Mouse (Mus musculus) hindlimb bud, embryonic 11.5 days (tissue): ENCODE data around the gene Rexo4.

Experiments used
- DNase-seq: peaks from one replicate; pipeline ENCODE4 v3.0.0-alpha.2; 2012; ENCODE audit warnings: low read depth, low spot score; ENCODE audit errors: extremely low spot score

The Rexo4 gene

DNA sequence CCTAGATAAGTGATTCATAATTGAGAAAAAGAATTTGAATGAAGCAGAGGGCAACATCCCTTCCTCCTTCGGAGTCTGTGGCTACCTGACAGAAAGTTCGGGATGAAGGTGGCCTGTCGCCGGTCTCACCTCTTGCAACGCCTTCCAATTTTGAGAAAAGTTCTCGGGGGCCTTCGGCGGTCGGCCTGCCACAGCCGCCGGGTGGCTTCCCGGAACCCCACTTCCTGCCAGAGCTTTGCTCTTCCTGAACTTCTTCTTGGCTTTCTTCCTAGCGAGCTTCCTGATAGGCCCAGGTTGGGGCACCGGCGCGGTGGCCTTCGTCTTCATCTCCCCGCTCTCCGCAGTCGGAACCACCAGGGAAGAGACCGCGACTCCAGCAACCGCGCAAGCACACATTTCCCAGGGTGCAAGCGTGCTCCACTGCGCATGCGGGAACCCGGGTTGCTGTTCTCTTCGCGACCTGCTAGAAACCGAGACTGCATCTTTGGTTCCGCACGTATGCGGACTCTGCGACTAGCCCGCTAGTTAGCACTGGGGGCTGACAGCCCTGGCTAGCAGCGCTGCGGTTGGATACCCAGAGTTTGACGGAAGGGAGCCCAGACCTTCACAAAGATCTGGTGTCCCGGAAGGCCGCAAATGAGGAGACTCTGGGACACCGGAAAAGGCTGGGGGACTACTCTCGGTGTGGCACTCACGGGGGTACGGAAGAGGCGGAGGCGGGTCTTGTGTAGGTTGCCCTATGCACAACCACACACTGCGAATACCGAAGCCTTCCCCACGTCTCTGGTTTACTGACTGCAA, at the start of gene Rexo4:
TSS of gene Rexo4 (minus strand) at position 464 of the 801 bp plus-strand sequence.
- DNase-seq, result peak; percentile 94

GRCm38 (mm10) chr2:27009714-27010244, 45.6 kb upstream of the Rexo4 start, which contains the start of gene Cacfd1:
Gene Cacfd1, plus strand, starts transcription at chr2:27009926.
- DNase-seq, result peak; percentile 56

DNA sequence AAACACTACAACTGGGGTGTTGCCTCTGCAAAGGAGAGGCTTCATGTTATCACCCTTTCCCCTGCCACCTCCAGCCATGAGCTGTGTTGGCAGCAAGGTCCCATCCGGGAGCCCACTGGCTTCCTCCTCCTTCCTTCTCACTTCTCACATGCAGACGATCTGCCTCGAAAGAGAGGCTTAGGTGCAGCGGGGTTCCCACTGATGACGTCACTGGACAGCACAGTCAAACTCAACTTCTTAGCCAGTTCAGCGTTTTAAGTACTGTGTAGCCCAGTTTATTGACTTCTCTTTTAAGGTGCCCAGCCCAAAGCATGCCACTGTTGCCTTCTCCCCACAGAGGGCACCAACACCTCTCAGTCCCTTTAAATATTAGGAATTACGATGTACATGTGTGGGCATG, 43.5 kb upstream of the Rexo4 start:
- DNase-seq, result no peak

DNA sequence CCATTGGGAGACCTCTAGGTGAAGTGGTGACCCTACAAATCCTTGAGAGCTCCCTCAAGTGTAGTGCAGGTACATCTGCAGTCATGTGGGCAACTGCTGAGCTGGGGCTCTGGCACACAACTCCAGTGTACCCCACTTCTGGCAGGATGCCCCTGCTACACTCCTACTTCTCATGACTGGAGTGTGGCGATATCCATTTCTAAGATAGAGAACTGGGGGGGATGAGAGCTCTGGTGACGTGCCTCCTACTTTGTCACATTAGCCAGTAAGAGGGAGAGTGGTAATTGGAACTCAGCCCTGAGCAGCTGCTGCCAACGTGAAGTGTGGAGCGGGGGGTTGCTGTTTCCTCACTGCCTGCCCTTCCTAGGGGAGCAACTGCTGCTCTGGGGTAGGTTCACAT, 42.1 kb upstream of the Rexo4 start:
- no peak for DNase-seq

DNA sequence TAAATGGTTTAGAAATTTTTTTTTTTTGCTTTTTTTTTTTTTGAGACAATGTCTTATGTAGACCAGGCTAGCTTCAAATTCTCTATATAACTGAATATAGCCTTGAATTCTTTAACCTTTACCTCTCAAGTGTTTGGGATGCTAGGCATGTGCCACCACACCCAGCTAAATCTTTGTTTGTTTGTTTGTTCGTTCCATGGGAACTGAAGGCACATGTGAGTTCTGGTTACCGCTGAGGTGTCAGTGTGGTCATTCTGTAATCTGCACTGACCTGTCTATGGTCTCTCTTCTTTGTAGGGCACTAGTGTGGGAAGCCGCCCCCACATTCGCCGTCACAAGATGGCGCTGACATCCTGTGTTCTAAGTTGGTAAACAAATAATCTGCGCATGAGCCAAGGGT, 33.8 kb upstream of the Rexo4 start:
- DNase-seq, result no peak

GRCm38 (mm10) chr2:26997498-26997897, 33.3 kb upstream of the Rexo4 start:
- no peak for DNase-seq

GRCm38 (mm10) chr2:26993936-26994335, 29.8 kb upstream of the Rexo4 start:
- DNase-seq, result no peak

- no peak for DNase-seq
Measured at GRCm38 (mm10) chr2:26984640-26985039, 20.5 kb upstream of the Rexo4 start.

DNA sequence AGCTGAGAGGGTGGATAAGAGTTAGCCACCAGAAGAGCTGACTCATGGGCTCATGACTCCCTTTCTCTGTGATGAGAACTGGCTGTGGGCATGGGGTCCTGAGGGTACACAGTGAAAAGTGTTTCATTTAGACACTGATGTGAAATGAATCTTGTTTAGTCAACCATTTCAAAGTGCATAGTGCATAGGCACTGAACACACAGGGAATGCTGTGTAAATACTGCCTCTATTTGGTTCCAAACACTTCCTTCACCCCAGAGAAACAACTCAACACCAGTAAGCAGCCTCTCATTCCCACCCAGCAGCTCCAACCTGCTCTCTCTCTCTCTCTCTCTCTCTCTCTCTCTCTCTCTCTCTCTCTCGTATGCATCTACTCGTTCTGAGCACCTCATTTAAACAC, 20.0 kb upstream of the Rexo4 start:
- no peak for DNase-seq

- DNase-seq, result no peak
Measured at GRCm38 (mm10) chr2:26980361-26980760, 16.2 kb upstream of the Rexo4 start.

DNA sequence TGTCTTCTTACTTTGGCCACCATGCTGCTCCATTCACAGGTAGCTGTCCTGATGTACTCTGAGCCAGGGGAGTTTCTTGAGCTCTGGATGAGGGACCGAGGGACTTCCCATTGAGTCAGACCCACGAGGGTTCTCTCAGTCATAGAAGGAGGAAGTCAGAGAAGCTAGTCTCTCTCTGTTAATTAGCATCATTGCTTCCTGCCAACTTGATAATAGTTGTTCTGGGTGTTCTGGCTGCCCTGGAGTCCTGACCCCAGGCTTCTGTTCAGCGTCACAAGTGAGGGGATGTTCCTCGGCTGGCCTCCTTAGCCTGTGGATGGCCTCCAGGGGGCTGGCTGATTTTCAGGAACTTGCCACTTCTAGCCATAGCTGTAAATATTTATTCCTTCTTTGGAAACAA, 9.8 kb upstream of the Rexo4 start:
- DNase-seq, result no peak

DNA sequence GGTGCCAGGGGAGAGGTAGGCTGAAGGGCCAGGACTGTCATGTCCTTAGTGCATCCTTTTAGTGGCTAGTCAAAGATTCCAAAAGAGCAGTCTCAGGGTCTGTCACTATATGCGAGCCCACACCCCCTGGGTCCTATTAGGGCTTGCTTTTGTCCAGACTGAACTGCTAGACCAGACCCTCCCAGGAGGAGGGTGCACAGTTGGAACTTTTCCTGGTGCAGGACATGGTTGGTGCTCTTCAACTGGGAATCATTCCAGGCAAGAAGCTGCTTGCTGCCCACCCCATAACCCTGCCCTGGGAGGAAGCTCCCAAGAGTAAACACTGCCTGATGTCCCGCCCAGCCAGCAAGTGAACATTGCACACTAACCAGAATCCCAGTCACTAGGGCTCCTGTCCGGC, 8.9 kb upstream of the Rexo4 start, which contains the start of gene Adamts13:
TSS of gene Adamts13 (plus strand) at position 301 of the 400 bp plus-strand sequence.
- no peak for DNase-seq

DNA sequence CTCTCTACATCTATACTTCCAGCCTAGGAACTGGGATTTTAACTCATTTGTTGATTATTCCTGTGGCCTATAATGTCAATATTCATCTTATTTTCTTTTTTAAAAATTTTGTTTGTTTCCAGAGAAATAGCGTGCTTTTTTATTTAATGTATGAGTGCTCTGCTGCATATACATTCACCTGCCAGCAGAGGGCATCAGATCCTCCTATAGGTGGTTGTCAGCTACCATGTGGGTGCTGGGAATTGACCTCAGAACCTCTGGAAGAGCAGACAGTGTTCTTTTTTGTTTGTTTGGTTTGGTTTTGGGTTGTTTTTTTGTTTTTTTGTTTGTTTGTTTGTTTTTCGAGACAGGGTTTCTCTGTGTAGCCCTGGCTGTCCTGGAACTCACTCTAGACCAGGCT, 3.1 kb upstream of the Rexo4 start:
- DNase-seq, result no peak

GRCm38 (mm10) chr2:26964724-26965370, 661 bp upstream of the Rexo4 start:
- DNase-seq, result no peak

GRCm38 (mm10) chr2:26960756-26961155, 3.4 kb downstream of the Rexo4 start:
- no peak for DNase-seq

- DNase-seq, result no peak
Measured at GRCm38 (mm10) chr2:26957488-26957859, 6.7 kb downstream of the Rexo4 start.

- no peak for DNase-seq
Measured at GRCm38 (mm10) chr2:26956811-26957487, 7.2 kb downstream of the Rexo4 start.

- DNase-seq, result no peak
Measured at GRCm38 (mm10) chr2:26954735-26955395, 9.3 kb downstream of the Rexo4 start.

DNA sequence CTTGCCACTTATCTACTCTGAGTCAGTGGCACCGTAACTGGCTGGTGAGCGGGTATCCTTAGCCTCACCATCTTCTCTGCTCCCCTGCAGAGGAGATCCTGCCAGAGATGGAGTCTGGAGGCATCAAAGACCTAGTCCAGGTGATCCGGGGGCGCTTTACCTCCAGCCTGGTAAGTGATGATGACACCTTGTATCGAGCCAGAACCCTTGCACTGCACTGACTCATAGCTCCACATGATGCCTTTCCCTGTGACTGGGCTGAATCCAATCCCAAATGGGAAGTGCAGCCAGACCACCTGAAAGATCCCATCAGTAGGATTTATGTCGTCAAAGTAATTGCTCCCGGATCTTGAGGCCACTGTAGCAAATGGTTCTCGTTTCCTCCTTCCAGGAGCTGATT, 11.3 kb downstream of the Rexo4 start:
- DNase-seq, result no peak

DNA sequence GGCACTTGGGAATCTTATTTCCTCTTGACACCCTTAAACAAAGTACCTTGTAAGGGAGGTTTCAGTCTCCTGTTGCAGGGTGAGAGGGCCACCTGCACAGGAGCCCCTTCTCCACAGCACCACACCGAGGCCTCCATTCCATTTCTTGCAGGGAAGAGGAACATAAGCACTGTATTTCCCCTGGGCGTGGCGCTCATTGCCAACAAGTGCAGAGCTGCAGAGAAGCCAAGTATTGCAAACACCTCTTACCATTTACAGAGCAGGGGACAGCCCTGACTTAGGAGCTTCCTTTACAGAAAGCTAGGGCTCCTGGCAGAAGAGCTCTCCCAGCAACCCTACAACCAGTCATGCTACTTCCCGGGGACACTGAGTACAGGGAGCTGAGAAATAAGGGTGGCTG, 12.0 kb downstream of the Rexo4 start:
- DNase-seq, result no peak

DNA sequence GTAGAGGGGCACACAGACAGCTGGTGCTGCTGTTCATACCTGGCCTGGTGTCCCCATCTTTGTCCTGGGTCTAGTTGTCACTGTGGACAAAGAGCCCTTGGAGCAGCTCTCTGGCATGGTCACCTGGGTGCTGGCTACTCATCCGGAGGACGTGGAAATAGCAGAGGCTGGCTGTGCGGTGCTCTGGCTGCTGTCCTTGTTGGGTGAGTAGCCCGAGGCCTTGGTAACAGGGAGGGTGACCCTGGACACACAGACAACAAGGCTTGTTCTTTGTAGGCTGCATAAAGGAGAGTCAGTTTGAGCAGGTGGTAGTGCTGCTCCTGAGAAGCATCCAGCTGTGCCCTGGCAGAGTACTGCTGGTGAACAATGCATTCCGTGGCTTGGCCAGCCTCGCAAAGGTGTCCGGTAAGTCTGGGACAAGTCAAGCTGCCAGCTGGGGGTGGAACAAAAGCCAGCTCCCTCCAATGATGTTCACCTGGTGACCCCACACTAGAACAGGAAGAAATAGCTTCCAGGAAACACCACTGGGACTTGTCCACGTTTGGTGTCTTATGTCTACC, 12.8 kb downstream of the Rexo4 start:
- DNase-seq, result no peak
